ENCODE assay signal across 8 mouse cellular contexts in genomic region chr17:81669816-81670691, GRCm38 (mm10).
DNase-seq lines count a peak whose midpoint lies in the region; ATAC-seq and TF ChIP-seq lines count a peak whose summit lies in the region.

No protein-coding gene starts in this region.

- peak overlapping the region; percentile 86 for H3K4me2 ChIP-seq in forebrain, embryonic 14.5 days (ENCODE audit: low read length)
- peak overlapping the region; percentile 94 for H3K4me2 ChIP-seq in heart, postnatal 0 days (ENCODE audit: low read depth, low read length)
- peak overlapping the region; percentile 75 for H3K4me2 ChIP-seq in liver, embryonic 15.5 days
- H3K4me2 ChIP-seq in neural tube, embryonic 14.5 days (ENCODE audit: low read depth, low read length), result peak overlapping the region; percentile 72

- peaks cover 71% of the 10 kb centered on the region for H3K27me3 ChIP-seq in E14TG2a.4 (ENCODE audit: insufficient read depth, low read length)
- peaks cover 13% of the 10 kb centered on the region for H3K27me3 ChIP-seq in forebrain, embryonic 14.5 days (replicated peaks; ENCODE audit: control insufficient read depth, insufficient read depth, low read length)
- 0 out of 2 replicates have a peak, but pooled peaks cover 3% of the 10 kb centered on the region for H3K27me3 ChIP-seq in heart, postnatal 0 days (ENCODE audit: control insufficient read depth, insufficient read depth, low read length)
- peaks cover 54% of the 10 kb centered on the region for H3K27me3 ChIP-seq in liver, embryonic 15.5 days
- no peaks in the 10 kb centered on the region; the same call in 1 of the 2 replicates for H3K27me3 ChIP-seq in neural tube, embryonic 14.5 days (ENCODE audit: control insufficient read depth, insufficient read depth, low read length)

- peak overlapping the region; percentile 96 for H3K9ac ChIP-seq in forebrain, embryonic 14.5 days (ENCODE audit: low read length)
- H3K9ac ChIP-seq in heart, postnatal 0 days (replicated peaks; ENCODE audit: low read depth, low read length), result peak overlapping the region; percentile 61
- H3K9ac ChIP-seq in liver, embryonic 15.5 days, result peak overlapping the region; percentile 18; the same call in 1 of the 2 replicates
- peak overlapping the region; percentile 93 for H3K9ac ChIP-seq in neural tube, embryonic 14.5 days (replicated peaks; ENCODE audit: low read depth, low read length)

- no peak for TF ChIP-seq CTCF in E14TG2a.4 (conservative IDR thresholded peaks at IDR 0.05; ENCODE audit: low read length)
- no peak for TF ChIP-seq CTCF in heart, postnatal 0 days (IDR thresholded peaks at IDR 0.05; ENCODE audit: low read depth)

- peaks cover 21% of the 10 kb centered on the region for H3K4me1 ChIP-seq in E14TG2a.4 (replicated peaks; ENCODE audit: low read depth, low read length)
- 0 out of 2 replicates have a peak, but pooled peaks cover 5% of the 10 kb centered on the region for H3K4me1 ChIP-seq in forebrain, embryonic 14.5 days (ENCODE audit: control insufficient read depth, insufficient read depth, low read length)
- peaks cover 41% of the 10 kb centered on the region for H3K4me1 ChIP-seq in heart, postnatal 0 days (ENCODE audit: control insufficient read depth, insufficient read depth)
- H3K4me1 ChIP-seq in liver, embryonic 15.5 days (replicated peaks), result 0 out of 2 replicates have a peak, but pooled peaks cover 6% of the 10 kb centered on the region
- H3K4me1 ChIP-seq in neural tube, embryonic 14.5 days (ENCODE audit: control insufficient read depth, insufficient read depth, low read length), result peaks cover 20% of the 10 kb centered on the region

- no peak for TF ChIP-seq EP300 in heart, postnatal 0 days (IDR thresholded peaks at IDR 0.05; ENCODE audit: low read depth)

- DNase-seq in forebrain, embryonic 14.5 days (ENCODE audit: low spot score), result peak; percentile 76
- DNase-seq in heart, postnatal 0 days (ENCODE audit: low spot score), result peak; percentile 46
- peak; percentile 77 to 84 for DNase-seq in kidney, postnatal 4 days
- peak; percentile 60 for DNase-seq in thymus, postnatal 4 days

- H3K4me3 ChIP-seq in E14TG2a.4 (replicated peaks; ENCODE audit: low read length), result peak overlapping the region; percentile 79
- H3K4me3 ChIP-seq in forebrain, embryonic 14.5 days (ENCODE audit: low read depth, low read length), result peak overlapping the region; percentile 70
- H3K4me3 ChIP-seq in heart, postnatal 0 days (ENCODE audit: low read depth, low read length), result peak overlapping the region; percentile 60
- peak overlapping the region; percentile 55 for H3K4me3 ChIP-seq in liver, embryonic 15.5 days (replicated peaks)
- peak overlapping the region; percentile 75 for H3K4me3 ChIP-seq in neural tube, embryonic 14.5 days (ENCODE audit: low read depth, low read length)

- ATAC-seq in cerebellum, adult (ENCODE audit: insufficient number of reproducible peaks, low FRiP score, low TSS enrichment), result peak; percentile 51
- peak; percentile 85 for ATAC-seq in forebrain, embryonic 14.5 days
- ATAC-seq in heart, postnatal 0 days (ENCODE audit: insufficient read depth, low read depth), result peak; percentile 55
- ATAC-seq in liver, embryonic 15.5 days (ENCODE audit: insufficient read depth), result peak; percentile 51
- ATAC-seq in neural tube, embryonic 14.5 days (ENCODE audit: low read depth), result peak; percentile 83

- under 1% methylated on average over 65 of the region's 84 CpGs for WGBS in forebrain, embryonic 14.5 days
- under 1% methylated on average over 54 of the region's 84 CpGs for WGBS in heart, postnatal 0 days
- WGBS in liver, embryonic 15.5 days (ENCODE audit: insufficient replicate concordance), result under 1% methylated on average over 68 of the region's 84 CpGs
- under 1% methylated on average over 51 of the region's 84 CpGs for WGBS in neural tube, embryonic 14.5 days

- H3K36me3 ChIP-seq in E14TG2a.4 (ENCODE audit: insufficient read depth, low read length), result no peaks in the 10 kb centered on the region
- H3K36me3 ChIP-seq in forebrain, embryonic 14.5 days (ENCODE audit: control insufficient read depth, insufficient read depth, low read length), result no peaks in the 10 kb centered on the region
- no peaks in the 10 kb centered on the region for H3K36me3 ChIP-seq in heart, postnatal 0 days (replicated peaks; ENCODE audit: control insufficient read depth, insufficient read depth, low read length)
- no peaks in the 10 kb centered on the region for H3K36me3 ChIP-seq in liver, embryonic 15.5 days (replicated peaks)
- no peaks in the 10 kb centered on the region for H3K36me3 ChIP-seq in neural tube, embryonic 14.5 days (ENCODE audit: control insufficient read depth, insufficient read depth, low read length)

- no peaks in the 10 kb centered on the region for H3K9me3 ChIP-seq in E14TG2a.4 (ENCODE audit: low read length)
- no peaks in the 10 kb centered on the region for H3K9me3 ChIP-seq in forebrain, embryonic 14.5 days (replicated peaks; ENCODE audit: control insufficient read depth, low read length)
- H3K9me3 ChIP-seq in heart, postnatal 0 days (replicated peaks; ENCODE audit: control insufficient read depth, low read length), result no peaks in the 10 kb centered on the region
- no peaks in the 10 kb centered on the region for H3K9me3 ChIP-seq in liver, embryonic 15.5 days (replicated peaks)
- H3K9me3 ChIP-seq in neural tube, embryonic 14.5 days (ENCODE audit: control insufficient read depth, low read length), result no peaks in the 10 kb centered on the region

- H3K27ac ChIP-seq in forebrain, embryonic 14.5 days (ENCODE audit: low read depth, low read length), result peak overlapping the region; percentile 95
- H3K27ac ChIP-seq in heart, postnatal 0 days (ENCODE audit: low read depth), result peak overlapping the region; percentile 74
- 0 out of 2 replicates have a peak overlapping the region, but pooled peaks have one; percentile 9 for H3K27ac ChIP-seq in liver, embryonic 15.5 days (replicated peaks)
- H3K27ac ChIP-seq in neural tube, embryonic 14.5 days (ENCODE audit: low read depth, low read length), result peak overlapping the region; percentile 97

Comparison
In these comparisons a context has a peak if more than half of its experiments do, and no peak if none do; other contexts are left out.
1. Peak in every context shown above with its lines: DNase-seq, ATAC-seq, H3K4me3 ChIP-seq and H3K27ac ChIP-seq.
2. H3K27ac ChIP-seq: peak in every context shown above with its lines; median percentile 97 in neural tube, embryonic 14.5 days; 95 in forebrain, embryonic 14.5 days; 74 in heart, postnatal 0 days; 9 in liver, embryonic 15.5 days.
3. H3K9ac ChIP-seq: peak in every context shown above with its lines; median percentile 96 in forebrain, embryonic 14.5 days; 93 in neural tube, embryonic 14.5 days; 61 in heart, postnatal 0 days; 18 in liver, embryonic 15.5 days.